In the genomic region with DNA sequence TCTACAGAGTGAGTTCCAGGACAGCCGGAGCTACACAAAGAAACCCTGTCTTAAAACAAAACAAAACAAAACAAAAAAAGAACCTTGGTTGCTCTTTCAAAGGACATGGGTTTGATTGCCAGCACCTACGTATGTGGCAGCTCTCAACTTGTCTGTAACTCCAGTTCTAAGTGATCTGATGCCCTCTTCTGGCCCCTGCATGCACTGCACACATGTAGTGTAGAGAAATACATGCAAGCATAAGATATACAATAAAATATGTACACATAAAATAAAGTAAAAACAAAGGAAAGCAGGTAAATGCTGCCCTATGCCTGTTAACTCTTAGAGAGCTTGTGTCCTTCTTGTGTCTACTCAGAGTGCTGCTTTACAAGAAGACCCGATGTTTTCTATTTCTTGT, we compare ENCODE assay signal across 11 mouse cellular contexts. TPM values are rescaled to one million over a fixed set of nuclear protein-coding genes. Genes with fewer than 3 reads are reported as not detected.
DNase-seq lines count a peak whose midpoint lies in the region; ATAC-seq and TF ChIP-seq lines count a peak whose summit lies in the region.
"Had no signal": no experiment of that assay in that cellular context is flagged by ENCODE, and none has a peak within 500 bp of the region (broad histone marks: within the 10 kb centered on the region; RNA-seq: fewer than 3 reads in every experiment).

No protein-coding gene starts in this region.

- no peak overlapping the region for H3K9ac ChIP-seq in hindbrain, embryonic 16.5 days (ENCODE audit: low read depth, low read length)
- no peak overlapping the region for H3K9ac ChIP-seq in midbrain, embryonic 16.5 days (ENCODE audit: low read depth, low read length)
- H3K9ac ChIP-seq: forebrain, embryonic 13.5 days; neural tube, embryonic 12.5 days had no signal

- TF ChIP-seq CTCF in left cerebral cortex, adult 2 months (IDR thresholded peaks at IDR 0.05): peak; percentile 46

- peaks cover 4% of the 10 kb centered on the region; the same call in 1 of the 2 replicates for H3K4me1 ChIP-seq in hindbrain, embryonic 16.5 days (ENCODE audit: control insufficient read depth, insufficient read depth, low read depth, low read length)
- H3K4me1 ChIP-seq in midbrain, embryonic 16.5 days (ENCODE audit: control insufficient read depth, insufficient read depth, low read length): peaks cover 5% of the 10 kb centered on the region
- H3K4me1 ChIP-seq: neural tube, embryonic 12.5 days had no signal

- no peak overlapping the region for H3K4me3 ChIP-seq in left cerebral cortex, adult 2 months
- no peak overlapping the region for H3K4me3 ChIP-seq in hindbrain, embryonic 16.5 days (ENCODE audit: low read length)
- H3K4me3 ChIP-seq in midbrain, embryonic 16.5 days (ENCODE audit: low read depth, low read length): no peak overlapping the region
- H3K4me3 ChIP-seq: forebrain, embryonic 13.5 days; neural tube, embryonic 12.5 days had no signal

- intact Hi-C loops in left cerebral cortex, adult 2 months (cut with DNase I): no loop called here

- no peak for ATAC-seq in hindbrain, embryonic 16.5 days
- no peak for ATAC-seq in midbrain, embryonic 16.5 days
- ATAC-seq: forebrain, embryonic 13.5 days had no signal

- no peaks in the 10 kb centered on the region for H3K27me3 ChIP-seq in hindbrain, embryonic 16.5 days (replicated peaks; ENCODE audit: control insufficient read depth, insufficient read depth, low read length)
- no peaks in the 10 kb centered on the region for H3K27me3 ChIP-seq in midbrain, embryonic 16.5 days (ENCODE audit: control insufficient read depth, insufficient read depth, low read depth, low read length)
- H3K27me3 ChIP-seq: forebrain, embryonic 13.5 days; neural tube, embryonic 12.5 days had no signal

- H3K9me3 ChIP-seq in hindbrain, embryonic 16.5 days (ENCODE audit: control insufficient read depth, low read length): no peaks in the 10 kb centered on the region
- H3K9me3 ChIP-seq in midbrain, embryonic 16.5 days (replicated peaks; ENCODE audit: control insufficient read depth, low read length, poor library complexity, severe bottlenecking): no peaks in the 10 kb centered on the region
- H3K9me3 ChIP-seq: forebrain, embryonic 13.5 days; neural tube, embryonic 12.5 days had no signal

- H3K27ac ChIP-seq in left cerebral cortex, adult 2 months: no peak overlapping the region
- H3K27ac ChIP-seq in hindbrain, embryonic 16.5 days (ENCODE audit: low read depth, low read length): no peak overlapping the region
- H3K27ac ChIP-seq in midbrain, embryonic 16.5 days (ENCODE audit: low read length): no peak overlapping the region
- H3K27ac ChIP-seq: forebrain, embryonic 13.5 days; neural tube, embryonic 12.5 days had no signal

- peak; percentile 45 to 57 for DNase-seq in cerebellum, postnatal 10 days
- no peak for DNase-seq in cerebellum, adult 11 months
- DNase-seq in left cerebral cortex, adult 2 months (ENCODE audit: extremely low spot score in 1 of 2, low spot score in 2 of 2): no peak
- DNase-seq in left cerebral cortex, adult 8-10 months (ENCODE audit: low spot score in 2 of 2): no peak
- DNase-seq in 3T3-L1 (ENCODE audit: low read depth, low spot score): peak; percentile 35
- DNase-seq in ZHBTc4 (ENCODE audit: low read depth, low spot score): peak; percentile 81

- H3K4me2 ChIP-seq in hindbrain, embryonic 16.5 days (ENCODE audit: low read length): no peak overlapping the region
- H3K4me2 ChIP-seq in midbrain, embryonic 16.5 days (ENCODE audit: low read length): no peak overlapping the region
- H3K4me2 ChIP-seq: forebrain, embryonic 13.5 days; neural tube, embryonic 12.5 days had no signal

- WGBS in hindbrain, embryonic 16.5 days: 92% methylated on average over 3 of the region's 3 CpGs
- WGBS in midbrain, embryonic 16.5 days: 95% methylated on average over 3 of the region's 3 CpGs

- no peaks in the 10 kb centered on the region for H3K36me3 ChIP-seq in hindbrain, embryonic 16.5 days (ENCODE audit: control insufficient read depth, insufficient read depth, low read length)
- no peaks in the 10 kb centered on the region for H3K36me3 ChIP-seq in midbrain, embryonic 16.5 days (ENCODE audit: control insufficient read depth, insufficient read depth, low read length)
- H3K36me3 ChIP-seq: neural tube, embryonic 12.5 days had no signal

RNA-seq across cellular contexts. Expression of a gene that starts 7.6 kb away (rescaled TPM):
- 10 to 100 TPM; 21.4 to 23.2 TPM for total RNA-seq in left cerebral cortex, adult 2 months (2021)
- 10 to 100 TPM; 17.3 to 21.4 (median 19.7) TPM for total RNA-seq in left cerebral cortex, adult 8-10 months (2022)
- 14.9 and 16.8 TPM in 2 replicates for polyA plus RNA-seq in hindbrain, embryonic 16.5 days (2015; fragmentation: Nextera tagmentation; extraction: Ambion mirVana)
- polyA plus RNA-seq in midbrain, embryonic 16.5 days (2015; fragmentation: Nextera tagmentation; extraction: Ambion mirVana): 15.5 and 16.7 TPM in 2 replicates
- total RNA-seq: megakaryocyte, adult 5-6 weeks had no signal

RNA-seq across cellular contexts. Expression of a gene that starts 8.9 kb away (rescaled TPM):
- 100 to 1,000 TPM; 127 to 134 TPM for total RNA-seq in left cerebral cortex, adult 2 months (2021)
- total RNA-seq in left cerebral cortex, adult 8-10 months (2022): 100 to 1,000 TPM in 3 of 4 experiments, 10 to 100 TPM in 1; 99.9 to 115 (median 109) TPM
- 78.5 and 92.3 TPM in 2 replicates for polyA plus RNA-seq in hindbrain, embryonic 16.5 days (2015; fragmentation: Nextera tagmentation; extraction: Ambion mirVana)
- 118 and 145 TPM in 2 replicates for polyA plus RNA-seq in midbrain, embryonic 16.5 days (2015; fragmentation: Nextera tagmentation; extraction: Ambion mirVana)

Comparison
In these comparisons a context has a peak if more than half of its experiments do, and no peak if none do; other contexts are left out.
1. DNase-seq: peak in cerebellum, postnatal 10 days (2 of 2), 3T3-L1 (single experiment) and ZHBTc4 (single experiment); none in cerebellum, adult 11 months (single experiment), left cerebral cortex, adult 2 months (0 of 2) and left cerebral cortex, adult 8-10 months (0 of 2).